Mouse (Mus musculus): ENCODE data around the gene Plscr3.

GRCm38 (mm10) chr11:69880853-69881603 lies 34.9 kb downstream of the Plscr3 start, which contains the start of gene Kctd11:
- TF ChIP-seq CTCF (IDR thresholded peaks at IDR 0.05; ENCODE audit: low read depth, low read length): no peak
- no peak for TF ChIP-seq GATA1 (IDR thresholded peaks at IDR 0.05; ENCODE audit: borderline replicate concordance, low read length)
- no peak for TF ChIP-seq GATA2 (IDR thresholded peaks at IDR 0.05; ENCODE audit: borderline replicate concordance, low read depth, low read length)
- TF ChIP-seq POLR2AphosphoS5 (IDR thresholded peaks at IDR 0.05; ENCODE audit: insufficient replicate concordance, low read depth, low read length): no peak
- TF ChIP-seq TAL1 (conservative IDR thresholded peaks at IDR 0.05; ENCODE audit: low read depth, low read length): no peak
